Mouse (Mus musculus) common myeloid progenitor, adult 5-6 weeks (primary cell): ENCODE measurements at regions not wholly inside any gene's neighbourhood (a gene's known extent, or its start where the extent isn't known, plus 50 kb on each side); places are given as distances from the start of the nearest gene placed in this dataset.

Source experiments
- ATAC-seq: replicated peaks from 2 replicates; pipeline ENCODE4 v1.8.0; 2016; ENCODE audit warnings: low read depth, mild to moderate bottlenecking, moderate TSS enrichment, inconsistent platforms; ENCODE audit not compliant: poor library complexity, severe bottlenecking

GRCm38 (mm10) chr14:80443820-80444219 lies 459.9 kb downstream of the Olfm4 start:
- ATAC-seq, result no peak

GRCm38 (mm10) chr14:80471470-80471869 lies 487.6 kb downstream of the Olfm4 start:
- no peak for ATAC-seq

- no peak for ATAC-seq
Measured at GRCm38 (mm10) chr14:80479918-80480317, 496.0 kb downstream of the Olfm4 start.

GRCm38 (mm10) chr14:80482771-80483170 lies 498.9 kb downstream of the Olfm4 start:
- no peak for ATAC-seq

GRCm38 (mm10) chr14:80484256-80484655 lies 500.4 kb downstream of the Olfm4 start:
- ATAC-seq, result no peak

GRCm38 (mm10) chr14:80485149-80485548 lies 501.3 kb downstream of the Olfm4 start:
- no peak for ATAC-seq

GRCm38 (mm10) chr14:80486605-80487004 lies 502.7 kb downstream of the Olfm4 start:
- no peak for ATAC-seq

- ATAC-seq, result no peak
Measured at GRCm38 (mm10) chr14:80492043-80492900, 508.4 kb downstream of the Olfm4 start.

GRCm38 (mm10) chr14:80492901-80493279 lies 509.0 kb downstream of the Olfm4 start:
- no peak for ATAC-seq

- ATAC-seq, result no peak
Measured at GRCm38 (mm10) chr14:80504351-80504750, 520.5 kb downstream of the Olfm4 start.

- no peak for ATAC-seq
Measured at GRCm38 (mm10) chr14:80516626-80517025, 532.7 kb downstream of the Olfm4 start.

DNA sequence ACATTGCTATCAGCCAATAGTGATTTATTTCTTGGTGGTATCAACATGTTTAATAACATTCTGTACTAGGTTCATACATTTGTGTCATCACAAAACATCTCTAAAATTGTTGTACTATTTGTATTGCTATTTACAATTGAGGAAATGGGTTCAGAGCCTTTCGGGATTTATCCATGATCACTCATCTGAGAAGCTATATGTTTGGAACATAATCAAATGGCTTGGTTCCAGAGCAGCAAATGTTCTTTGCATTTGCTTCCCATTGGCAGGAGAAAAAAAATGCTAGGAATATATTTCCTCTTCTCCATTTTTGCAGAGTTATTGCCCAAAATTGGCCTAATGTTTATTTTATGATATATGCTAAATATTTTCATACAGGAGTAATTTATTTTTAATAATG lies 537.3 kb downstream of the Olfm4 start:
- ATAC-seq, result no peak

DNA sequence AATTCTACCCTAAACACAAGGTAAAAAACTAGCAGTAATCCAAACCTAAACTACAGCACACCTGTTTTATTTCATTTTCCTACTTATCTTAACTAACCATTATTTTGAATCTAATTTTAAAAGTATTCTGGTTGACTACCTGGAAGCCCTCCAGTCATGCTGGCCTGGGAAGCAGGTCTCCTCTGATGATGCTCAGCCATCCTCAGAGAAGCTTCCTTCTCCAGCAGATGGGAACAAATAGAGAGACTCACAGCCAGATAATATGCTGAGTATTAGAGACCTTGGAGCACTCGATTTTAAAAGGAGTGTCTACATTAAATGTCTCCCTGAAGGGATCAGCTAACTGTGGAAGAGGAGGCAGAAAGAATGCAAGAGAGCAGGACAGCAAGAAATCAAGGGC lies 537.8 kb downstream of the Olfm4 start:
- no peak for ATAC-seq

DNA sequence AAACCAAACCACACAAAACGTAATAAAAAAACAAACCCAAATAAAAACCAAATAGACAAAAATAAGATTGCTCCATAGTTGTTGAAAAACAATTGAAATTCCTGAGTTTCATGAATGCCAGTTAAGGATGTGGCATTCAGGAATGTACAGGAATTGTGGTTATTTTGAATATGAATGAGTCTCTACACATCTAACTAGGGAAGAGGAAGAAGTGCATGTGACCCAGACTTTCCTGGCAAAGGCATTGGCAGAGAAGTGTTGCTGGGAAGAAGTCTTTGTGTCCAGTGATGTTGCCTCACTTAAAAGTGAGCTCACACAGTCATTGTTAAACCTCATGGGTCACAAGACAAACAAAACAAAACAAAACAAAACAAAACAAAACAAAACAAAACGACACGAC lies 538.7 kb downstream of the Olfm4 start:
- no peak for ATAC-seq

DNA sequence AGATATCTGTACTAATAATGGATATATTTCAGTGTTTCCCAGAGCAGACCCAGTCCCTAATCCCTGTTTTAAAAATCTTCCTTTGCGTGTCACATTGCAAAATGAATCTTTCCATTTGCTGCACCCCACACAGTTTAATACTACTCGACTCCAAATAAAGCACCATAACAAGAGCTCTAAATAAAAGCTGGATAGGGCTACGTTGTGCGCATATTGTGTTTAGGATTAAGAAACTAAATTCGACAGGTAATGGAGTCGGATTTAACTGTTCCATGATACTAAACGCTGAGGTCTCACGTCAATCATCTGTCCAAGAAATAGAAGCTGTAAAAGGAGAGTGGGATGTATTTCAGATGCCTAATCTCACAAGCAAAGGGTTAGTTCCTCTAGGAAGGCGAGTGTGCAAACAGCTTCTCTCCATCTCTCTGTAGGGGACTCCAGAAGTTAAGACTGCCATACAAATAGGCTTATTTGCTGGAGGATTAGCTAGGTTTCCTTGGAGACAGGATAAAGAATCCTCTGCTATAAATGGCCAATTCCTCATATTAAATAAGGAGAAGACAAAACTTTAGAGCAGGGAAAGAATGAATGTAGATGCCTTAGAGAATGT lies 544.6 kb downstream of the Olfm4 start:
- ATAC-seq, result no peak

DNA sequence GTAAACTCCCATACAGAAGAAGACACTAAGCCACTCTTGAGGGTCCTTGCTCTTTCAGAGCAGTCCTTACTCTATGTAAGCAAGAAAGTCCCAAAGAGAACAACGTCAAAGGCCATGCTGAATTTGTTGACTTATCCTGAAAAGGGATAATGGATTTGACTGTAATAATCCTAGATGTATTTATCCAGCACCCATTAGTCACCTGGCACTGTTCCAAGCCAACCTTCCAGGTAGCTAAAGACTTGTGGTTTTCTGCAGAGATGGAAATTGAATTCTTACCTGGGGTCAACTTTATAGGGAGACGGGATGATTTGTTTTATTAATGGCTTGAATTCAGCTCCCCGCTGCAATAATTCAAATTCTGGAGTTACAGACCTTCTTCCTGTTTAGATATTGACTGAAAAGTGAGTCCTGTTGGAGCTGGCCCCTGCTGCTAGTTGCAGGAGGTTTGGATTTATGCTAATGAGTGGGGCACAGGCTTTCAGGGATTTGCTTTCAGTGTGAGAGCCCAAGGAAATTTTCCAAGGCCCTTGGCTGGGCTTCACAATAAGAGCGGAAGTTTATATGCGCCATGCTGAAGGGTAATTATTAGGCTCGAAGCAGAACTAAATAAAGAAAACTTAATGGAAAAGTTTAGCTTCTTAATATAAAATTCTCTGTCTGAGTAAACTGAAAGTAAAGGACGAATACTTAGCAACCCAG lies 552.3 kb downstream of the Olfm4 start:
- no peak for ATAC-seq

DNA sequence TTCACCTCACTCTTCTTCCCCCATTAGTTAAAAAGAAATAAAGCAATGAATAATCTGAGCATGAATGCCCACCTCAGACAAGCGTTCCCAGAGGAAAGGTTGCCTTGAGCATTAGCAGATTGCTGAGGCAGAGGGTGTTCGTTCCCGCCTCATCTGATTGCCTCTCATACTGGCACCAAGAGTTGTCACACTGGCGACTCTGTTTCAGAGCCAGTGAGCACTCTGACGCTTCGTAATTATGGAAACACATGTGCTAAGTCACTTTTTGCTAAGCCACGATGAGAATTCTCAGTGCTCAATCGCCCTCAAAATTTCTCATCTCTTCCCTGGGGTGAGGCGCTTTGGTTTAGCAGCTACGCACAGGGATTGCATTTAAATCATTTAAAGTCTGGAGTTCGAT lies 576.1 kb downstream of the Olfm4 start:
- no peak for ATAC-seq
